Mouse (Mus musculus) CD4-positive, CD25-positive, alpha-beta regulatory T cell, adult 4 months (primary cell): Measurements from ENCODE around the gene Nsun7. TPM values are rescaled to one million over a fixed set of nuclear protein-coding genes. Genes with fewer than 3 reads are reported as not detected.

Source experiments
- ATAC-seq: one replicate; pipeline ENCODE4 v1.8.0; 2017
- polyA plus RNA-seq, 2 experiments: library from polyadenylated mRNA; unstranded; fragments of 100-300 nt; shearing (Covaris generic); gene quantifications; one replicate each; pipeline ENCODE4 v1.2.1; 2017

Gene Nsun7
- 1 to 10 TPM; 1.0 TPM for polyA plus RNA-seq

DNA sequence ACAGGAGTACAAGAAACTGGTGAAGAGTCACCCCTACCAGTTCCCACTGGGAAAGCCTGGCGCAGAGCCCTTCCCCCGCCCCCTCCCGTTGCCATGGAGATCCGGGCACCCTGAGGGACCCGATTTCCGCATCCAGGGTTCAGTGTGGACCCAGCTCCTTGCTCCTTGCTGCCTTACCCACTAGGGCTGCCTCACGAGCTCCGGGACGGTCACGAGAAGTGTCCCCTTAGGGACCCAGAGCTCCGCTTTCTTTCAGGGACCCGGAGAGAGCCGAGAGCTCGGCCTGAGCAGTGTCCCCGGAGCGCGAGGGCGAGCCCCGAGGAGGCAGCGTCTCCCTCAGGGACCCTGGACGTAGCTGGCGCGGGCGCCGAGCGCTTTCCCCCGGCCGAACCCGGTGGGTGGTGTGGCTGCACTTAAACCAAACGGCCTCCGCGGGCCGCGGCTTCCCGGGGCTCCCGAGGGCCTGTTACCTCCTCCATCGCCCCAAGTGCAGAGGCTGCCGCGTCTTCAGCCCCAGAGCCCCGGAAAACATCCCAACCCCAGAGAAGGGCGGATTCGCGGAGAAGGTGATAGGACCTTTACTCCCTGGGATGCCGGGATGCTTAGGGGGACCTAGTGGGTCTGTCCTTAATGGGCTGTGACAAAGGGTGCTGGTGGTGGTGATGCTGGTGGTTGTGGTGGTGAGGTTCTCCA, at the start of gene Nsun7:
TSS of gene Nsun7 (plus strand) at position 142 of the 693 bp plus-strand sequence.
- peak; percentile 83 for ATAC-seq

DNA sequence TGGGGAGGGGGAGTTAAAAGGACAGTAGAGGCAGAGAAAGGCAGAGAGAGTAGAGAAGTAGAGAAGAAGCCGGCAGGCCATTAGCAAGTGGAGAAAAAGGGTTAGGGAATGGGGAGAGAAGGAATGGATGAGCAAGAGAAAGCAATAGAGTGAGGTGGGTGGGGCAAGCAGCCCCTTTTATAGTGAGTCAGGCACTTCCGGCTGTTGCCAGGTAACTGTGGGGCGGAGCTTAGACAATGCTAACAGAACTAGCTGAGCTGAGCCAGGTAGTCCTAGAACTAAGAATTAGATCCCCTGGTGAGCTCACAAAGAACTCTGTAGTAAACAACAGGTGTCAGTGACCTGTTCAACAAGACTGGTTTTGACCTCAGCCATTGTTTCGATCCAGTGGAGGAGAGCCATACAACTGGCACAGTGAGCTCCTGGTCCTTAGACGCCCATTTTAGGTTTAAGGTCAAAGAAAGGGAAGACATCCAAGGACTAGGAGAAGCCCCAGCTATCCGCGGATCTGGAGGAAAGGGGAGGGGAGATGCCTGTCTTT, 45.2 kb upstream of the Nsun7 start:
- ATAC-seq = no peak

DNA sequence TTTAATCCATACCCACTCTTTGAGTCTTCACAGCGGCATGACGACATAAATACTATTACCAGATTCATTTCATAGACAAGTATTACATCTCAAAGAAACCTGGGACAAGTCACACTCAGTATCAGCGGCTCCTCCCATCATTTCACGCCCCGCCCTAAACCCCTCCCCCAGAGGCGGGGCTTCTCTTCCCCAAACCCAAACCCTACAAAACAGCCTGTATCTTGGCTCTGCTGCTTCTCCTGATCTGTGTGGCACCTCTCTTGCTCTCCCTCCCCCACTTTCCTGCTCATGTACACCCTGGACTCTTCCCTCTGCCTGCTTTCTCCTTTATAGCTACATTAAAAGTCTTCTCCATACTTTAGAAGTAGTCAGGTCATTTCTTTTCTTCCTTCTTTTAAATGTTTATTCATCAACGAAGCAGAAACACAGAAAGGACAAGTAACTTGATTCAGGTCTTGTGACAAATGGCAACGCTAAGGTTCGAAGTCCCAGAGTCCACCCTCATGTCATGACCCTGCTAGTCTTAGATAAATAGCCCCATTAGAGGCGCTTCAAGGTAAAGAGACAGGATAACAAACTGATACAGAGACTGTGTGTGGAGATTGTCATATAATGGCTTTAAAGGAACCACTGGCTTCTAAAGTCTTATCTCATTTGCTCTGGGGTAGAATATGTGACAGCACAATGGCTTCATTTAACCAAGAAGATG, 44.0 kb upstream of the Nsun7 start:
- no peak for ATAC-seq

DNA sequence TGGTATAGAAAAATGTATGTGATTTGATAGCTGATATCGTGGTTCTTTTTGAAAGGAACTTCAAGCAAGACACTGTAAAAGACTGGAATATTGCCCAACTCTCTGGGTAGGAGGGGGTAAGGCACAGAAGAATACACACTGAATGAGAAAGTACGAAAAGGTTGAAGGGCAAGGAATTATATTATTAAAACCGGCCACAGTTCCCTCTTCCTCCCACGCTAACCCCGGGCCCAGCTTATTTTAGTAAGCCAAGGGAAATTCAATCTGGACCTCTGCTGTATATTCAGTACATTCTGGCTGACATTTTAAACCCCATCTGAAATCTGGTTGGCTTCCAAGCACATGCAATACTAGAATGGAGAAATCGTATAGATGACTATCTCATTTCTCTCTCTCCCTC, 40.0 kb upstream of the Nsun7 start:
- ATAC-seq = no peak

DNA sequence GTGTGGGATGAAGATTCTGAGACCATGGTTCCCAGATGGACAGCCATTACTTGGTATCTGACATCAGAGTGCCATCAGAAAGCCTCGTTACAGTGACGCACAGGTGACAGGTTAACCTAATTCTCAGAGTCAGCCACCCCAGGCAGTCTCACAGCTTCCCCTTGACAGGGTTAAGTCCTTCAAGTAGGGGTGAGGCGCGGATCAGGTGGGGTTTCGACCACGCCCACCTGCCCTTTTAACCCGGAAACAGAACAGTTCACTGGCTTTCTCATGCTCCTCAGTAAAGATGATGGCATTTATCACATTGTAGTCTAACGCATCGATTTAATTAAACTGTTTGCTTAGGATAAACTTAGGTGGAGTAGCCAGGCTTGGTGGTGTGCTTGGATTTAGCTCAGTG, 39.1 kb upstream of the Nsun7 start:
- no peak for ATAC-seq

DNA sequence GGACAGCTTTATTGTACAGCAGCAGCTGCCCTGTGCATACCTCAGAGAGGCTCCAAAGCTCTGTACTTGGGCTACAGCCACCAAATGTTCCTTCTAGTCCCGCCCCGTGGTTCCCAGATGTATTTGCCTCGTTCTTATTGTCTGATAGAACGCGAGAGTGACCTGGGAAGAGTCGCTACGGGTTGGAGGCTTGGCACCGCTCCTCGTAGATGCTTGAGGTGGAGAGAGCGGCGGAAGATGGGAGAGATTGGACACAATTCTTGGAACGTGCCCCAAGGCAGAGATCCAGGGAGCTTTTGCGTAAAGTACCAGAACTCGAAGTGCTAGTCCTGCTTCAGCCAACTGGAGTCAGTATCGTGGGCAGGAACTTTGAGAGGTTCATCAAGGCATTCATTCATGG, 36.8 kb upstream of the Nsun7 start:
- ATAC-seq = no peak

DNA sequence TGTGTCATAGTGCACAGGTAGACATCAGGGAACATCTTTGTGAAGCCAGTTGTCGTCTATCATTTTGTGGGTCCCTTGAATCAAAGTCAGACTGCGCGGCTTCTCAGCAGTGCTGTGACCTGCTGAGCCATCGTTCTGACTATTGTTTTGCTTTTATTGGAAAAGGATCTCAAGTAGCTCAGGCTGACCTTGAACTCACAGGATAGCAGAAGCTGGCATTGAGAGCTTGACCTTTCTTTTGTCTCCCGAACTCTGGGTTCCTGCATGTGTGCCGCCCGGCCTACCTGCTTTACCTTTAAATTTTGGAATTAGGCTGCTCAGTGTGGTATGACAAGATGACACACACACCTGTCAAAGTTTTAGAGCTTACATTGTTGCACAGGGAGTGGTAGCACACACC, 33.2 kb upstream of the Nsun7 start:
- ATAC-seq = no peak

DNA sequence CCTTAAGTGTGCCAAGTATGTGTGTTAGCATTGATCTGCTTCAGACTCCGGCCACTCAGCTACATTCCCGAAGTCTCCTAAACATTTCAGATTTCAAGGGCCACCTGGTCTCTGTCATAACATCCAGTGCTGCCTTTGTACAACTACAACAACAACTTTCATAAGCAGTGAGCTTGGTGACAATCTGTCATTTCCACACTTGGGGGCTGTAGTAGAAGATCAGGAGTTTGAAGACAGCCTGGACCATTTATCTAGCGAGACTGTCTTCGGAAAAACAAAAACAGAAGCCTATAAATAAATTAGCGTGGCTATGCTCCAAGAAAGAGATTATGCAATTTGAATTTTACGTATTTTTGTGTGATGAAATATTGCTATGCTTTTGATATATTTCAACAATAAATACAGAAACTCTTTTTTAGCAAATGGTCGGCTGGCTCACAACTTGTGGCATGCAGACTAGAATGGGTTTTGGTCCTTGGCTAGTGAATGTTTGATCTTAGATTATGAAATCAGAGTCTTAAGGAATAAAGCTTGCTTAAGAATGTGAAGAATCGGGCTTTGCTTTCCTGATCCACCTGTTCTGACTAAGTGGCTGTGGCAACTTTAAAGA, 27.9 kb upstream of the Nsun7 start:
- ATAC-seq = no peak

DNA sequence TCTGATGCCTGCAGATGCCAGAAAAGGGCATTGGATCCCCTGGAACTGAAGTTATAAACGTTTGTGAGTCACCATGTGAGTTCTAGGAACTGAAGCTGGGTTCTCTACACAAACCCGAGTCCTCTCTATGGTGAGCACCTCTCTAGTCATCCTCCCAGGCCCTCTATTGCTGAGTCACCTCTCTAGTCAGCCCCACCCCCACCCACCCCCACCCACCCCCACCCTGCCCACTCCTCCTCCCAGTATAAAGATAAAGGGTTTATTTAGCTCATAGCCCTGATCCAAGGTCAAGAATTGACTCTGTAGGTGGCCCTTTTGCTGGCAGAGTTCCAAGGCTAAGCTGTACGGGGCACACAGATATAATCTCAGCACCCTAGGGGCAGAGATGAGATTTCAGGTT, 27.2 kb upstream of the Nsun7 start:
- ATAC-seq = no peak

DNA sequence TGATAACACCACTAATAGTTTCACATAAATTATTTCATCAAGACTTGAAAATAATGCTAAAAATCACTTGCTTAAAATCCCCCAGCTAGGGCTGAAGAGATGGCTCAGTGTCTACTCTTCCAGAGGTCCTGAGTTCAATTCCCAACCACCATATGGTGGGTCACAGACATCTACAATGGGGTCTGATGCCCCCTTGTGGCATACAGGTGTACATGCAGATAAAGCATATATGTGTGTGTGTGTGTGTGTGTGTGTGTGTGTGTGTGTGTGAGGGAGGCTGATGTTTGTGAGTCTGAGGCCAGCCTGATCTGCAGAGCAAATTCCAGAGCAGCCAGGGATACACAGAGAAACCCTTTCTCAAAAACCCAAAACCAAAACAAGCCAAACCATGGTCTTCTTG, 17.8 kb upstream of the Nsun7 start:
- no peak for ATAC-seq

DNA sequence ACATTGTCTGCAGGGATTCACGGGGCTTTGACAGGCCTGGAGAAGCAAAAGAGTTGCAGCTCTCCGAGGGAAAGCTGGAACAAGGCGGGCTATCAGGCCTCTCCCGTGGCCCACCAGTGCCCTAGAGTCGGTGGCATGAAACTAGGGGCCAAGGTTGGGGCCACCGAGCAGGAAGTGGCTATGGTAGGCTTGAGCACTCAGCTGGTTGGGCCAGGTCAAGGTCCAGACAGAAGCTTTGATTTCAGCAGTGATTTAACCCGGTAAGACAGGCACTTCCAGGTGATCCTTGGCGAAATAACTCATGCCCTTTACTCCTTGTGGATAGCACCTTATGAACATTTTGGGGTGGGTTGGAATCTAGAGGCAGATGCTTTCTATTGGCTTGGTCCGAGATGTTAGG, 16.2 kb upstream of the Nsun7 start:
- ATAC-seq = no peak

DNA sequence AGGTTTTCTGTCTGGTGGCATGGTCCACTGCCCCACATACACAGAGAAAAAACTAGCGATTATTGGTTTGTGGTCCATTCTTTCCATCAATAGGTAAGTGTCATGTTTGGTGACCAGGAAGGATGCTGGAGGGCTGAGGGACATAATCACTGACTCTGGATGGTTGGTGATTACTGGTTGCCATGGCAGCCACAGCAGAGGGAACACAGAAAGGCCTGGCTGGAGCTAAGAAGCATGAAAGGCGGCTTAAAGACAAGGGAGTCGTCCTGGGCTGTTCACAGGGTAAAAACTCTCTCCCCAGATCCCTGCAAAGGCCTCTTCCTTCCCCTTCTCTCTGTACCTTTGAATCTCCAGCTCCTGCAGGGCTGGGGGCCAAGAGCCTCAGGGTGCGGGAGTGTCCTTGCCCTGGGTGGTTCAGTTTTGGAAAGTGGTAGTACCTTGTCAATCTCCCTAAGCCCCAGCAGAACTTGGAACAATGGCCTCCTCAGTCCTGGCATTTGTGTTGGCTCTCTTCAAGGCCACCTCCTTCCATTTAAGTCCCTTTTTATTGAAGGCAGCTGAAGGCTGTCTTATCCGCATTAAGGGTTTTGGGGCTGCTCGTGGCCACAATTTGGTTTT, 15.5 kb upstream of the Nsun7 start:
- ATAC-seq = no peak

DNA sequence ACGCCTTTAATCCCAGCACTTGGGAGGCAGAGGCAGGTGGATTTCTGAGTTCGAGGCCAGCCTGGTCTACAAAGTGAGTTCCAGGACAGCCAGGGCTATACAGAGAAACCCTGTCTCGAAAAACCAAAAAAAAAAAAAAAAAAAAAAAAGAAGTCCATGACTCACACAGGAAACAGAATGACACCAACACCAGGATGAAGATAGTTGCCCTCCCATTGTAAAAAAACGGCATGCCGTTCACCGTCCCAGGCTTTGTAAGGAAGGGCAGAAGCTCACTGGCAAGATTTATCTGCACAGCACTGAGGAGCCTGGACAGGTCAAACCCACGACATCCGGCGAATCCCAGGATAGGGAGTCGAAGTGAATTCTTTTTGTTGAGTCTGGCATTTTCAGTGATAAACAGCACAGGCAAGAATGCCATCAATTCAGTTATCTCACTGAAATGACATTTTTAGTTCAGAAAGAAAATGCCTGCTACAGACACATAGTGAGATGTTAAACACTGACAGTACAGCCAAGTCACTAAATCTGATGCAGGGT, 13.7 kb upstream of the Nsun7 start:
- ATAC-seq = no peak

DNA sequence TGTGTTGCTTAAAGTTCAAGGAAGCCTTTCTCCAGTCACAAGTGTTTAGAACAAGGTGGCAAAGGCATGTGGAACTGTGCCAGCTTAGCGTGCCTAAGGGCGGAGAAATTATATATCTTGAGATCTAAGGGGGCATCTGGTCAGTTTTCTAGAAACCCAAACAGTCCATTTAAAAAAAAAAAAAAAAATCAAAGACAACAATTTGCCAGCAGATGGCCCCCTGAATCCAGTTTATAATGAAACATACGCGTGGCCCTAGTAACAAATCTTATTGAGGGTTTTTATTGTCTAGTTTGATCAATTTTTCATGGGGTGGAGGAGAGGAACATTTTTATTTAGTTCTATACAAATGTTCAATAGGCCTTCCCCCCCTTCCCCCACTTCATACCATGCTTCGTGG, 6.5 kb upstream of the Nsun7 start:
- ATAC-seq = no peak

DNA sequence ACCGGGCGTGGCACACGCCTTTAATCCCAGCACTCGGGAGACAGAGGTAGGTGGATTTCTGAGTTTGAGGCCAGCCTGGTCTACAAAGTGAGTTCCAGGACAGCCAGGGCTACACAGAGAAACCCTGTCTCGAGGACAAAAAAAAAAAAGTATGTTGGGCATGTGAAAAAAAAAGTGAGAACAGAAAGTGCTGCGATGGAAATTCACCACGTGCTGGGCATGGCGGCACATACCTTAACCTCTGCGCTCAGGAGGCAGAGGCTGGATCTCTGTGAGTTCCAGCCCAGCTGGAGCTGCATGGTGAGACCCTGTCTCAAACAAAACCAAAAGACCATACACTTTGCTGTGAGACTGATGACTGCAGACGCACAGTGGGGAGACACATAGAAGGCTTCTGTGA, 4.7 kb upstream of the Nsun7 start:
- ATAC-seq = no peak

DNA sequence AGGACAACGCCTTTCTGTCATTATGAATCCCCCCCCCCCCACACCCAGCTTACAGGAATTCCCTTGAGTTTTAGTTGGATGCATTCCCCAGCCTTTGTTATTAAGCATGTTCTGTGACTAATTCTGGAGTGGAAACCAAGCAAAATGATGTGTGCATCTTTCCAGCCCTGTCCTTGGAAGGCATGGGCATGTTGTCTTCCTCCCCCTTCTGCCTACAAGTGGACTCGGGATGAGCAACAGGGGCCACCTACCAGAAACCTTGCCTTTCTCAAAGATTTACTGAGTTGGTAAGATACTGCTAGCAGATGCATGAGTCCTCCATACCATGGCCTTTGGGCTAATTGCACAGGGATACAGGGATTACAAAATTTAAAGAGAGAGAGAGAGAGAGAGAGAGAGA, 697 bp upstream of the Nsun7 start:
- ATAC-seq = no peak

DNA sequence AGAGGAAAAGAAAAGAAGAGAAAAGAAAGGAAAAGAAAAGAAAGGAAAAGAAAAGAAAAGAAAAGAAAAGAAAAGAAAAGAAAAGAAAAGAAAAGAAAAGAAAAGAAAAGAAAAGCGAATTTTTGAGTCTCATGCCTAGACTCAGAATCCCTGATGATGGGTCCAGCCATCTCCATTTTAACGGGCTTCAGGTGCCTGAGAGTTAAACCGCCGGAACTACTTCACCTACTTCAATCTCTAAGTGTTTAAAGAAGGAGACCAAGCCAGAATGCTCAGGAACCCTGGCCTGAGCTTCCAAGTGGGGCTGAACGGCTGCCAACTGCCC, 304 bp upstream of the Nsun7 start:
- ATAC-seq = peak; percentile 26

DNA sequence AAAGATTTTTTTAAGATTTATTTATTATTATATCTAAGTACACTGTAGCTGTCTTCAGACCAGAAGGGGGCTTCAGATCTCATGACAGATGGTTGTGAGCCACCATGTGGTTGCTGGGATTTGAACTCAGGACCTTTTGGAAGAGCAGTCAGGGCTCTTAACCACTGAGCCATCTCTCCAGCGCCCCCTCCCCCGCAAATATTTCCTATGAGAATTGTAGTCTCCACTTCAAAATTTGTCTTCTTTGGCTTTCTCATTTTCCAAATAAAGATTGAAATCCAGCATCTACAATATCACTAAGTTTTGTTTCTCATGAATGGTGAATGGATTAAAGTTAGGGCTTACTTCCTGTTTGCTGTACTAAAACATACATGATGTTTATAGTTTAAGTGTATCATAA, 2.8 kb downstream of the Nsun7 start:
- no peak for ATAC-seq

DNA sequence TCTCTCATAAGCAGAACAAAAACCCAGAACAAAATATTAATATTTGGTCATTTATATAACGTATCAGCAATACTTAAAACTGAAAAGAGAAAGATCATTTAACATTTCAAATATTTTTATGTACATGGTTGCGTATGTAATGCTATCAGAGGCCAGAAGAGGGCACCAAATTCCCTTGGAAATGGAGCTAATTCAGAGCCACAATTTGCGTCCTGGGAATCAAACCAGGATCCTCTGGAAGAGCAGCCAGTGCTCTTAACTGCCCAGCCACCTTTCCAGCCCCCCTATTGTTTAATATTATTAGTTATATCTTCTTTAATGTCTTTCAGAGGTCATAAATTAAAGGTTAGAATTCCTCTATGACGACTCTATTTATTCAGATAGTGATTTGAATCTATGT, 3.7 kb downstream of the Nsun7 start:
- no peak for ATAC-seq

DNA sequence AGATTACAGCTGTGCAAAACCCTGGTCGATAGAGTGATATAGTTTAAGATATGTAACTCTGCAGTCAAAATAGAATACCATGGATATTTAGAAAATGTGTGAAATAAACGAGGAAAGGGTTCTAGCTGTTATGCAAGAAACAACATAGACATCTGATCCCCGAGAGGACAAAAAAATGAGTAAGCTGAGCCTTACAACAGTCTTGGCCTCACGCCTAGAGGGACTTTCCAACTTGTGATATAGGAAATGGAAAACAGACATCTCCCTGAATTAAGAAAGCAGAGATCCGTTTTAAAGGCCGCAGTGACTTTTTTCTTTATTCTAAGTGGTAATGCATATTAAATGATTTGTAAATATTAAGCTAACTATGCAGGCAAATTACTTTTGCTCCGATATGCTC, 9.9 kb downstream of the Nsun7 start:
- no peak for ATAC-seq

DNA sequence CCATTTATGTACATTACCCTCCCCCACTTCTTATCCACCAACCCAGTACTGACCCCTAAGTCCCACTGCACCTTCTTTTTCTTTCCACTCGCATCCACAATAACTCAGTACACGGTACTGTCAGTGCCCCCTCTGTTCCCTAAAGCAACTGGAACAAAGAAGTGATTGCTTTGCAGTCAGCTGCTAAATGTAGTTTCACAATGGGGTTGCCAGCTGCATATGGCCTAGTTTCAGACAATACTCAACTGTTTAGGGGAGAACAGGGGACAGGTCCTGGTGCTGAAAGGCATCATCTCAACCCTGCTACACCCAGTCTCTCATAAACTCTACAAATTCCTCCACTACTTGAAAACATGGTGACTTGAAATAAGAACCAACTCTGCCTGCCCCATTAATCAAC, 11.4 kb downstream of the Nsun7 start:
- ATAC-seq = no peak

DNA sequence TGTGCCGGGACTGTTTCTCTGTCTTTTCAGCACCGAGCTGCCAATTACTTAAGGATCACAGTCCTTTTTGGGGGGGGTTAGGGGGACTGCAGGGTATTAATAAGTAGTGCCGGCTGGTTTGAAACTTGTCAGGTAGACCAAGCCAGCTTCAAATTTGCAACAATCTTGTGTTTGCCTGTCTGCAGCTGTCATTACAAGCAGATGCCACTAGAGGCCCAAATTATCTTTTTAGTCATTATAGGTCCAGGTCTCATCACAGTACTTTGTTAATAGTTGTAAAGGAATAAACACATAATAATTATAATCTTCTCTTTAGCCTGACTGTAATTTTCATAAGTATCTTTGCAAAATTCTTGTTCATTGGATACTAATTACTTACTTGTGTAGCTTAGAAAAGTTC, 14.7 kb downstream of the Nsun7 start:
- ATAC-seq = no peak

DNA sequence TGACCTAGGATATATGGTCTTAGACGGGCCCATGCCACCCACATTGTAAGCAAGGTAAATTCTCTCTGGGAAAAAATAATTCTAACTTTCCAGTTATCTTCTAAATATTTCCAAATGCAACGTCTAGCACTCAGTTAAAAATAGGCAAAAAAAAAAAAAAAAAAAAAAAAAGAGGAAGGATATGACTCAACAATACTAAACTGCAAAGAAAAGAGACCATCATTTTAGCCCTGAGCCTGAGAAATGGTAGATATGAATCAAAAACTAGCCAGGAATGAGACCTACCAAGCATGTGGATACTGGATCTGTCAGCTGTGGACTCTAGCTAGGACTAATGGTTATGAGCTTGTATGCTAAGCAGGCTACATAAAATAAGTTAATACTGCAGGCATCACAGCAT, 20.0 kb downstream of the Nsun7 start:
- no peak for ATAC-seq
